Mouse (Mus musculus) heart, postnatal 14 days (tissue): ENCODE measurements at regions not wholly inside any gene's neighbourhood (a gene's known extent, or its start where the extent isn't known, plus 50 kb on each side); places are given as distances from the start of the nearest gene placed in this dataset.
A peak's percentile ranks its signal among the peaks of the same experiment; 100 is the strongest.

Experiments
- DNase-seq, 2 experiments: peaks; one replicate each; pipeline ENCODE4 v3.0.0; 2021 to 2022
- intact Hi-C: fragments of 180-260 bp; cut with DNase I; formaldehyde crosslinking; loops from one replicate; pipeline ENCODE4 v1.15.1; 2025

DNA sequence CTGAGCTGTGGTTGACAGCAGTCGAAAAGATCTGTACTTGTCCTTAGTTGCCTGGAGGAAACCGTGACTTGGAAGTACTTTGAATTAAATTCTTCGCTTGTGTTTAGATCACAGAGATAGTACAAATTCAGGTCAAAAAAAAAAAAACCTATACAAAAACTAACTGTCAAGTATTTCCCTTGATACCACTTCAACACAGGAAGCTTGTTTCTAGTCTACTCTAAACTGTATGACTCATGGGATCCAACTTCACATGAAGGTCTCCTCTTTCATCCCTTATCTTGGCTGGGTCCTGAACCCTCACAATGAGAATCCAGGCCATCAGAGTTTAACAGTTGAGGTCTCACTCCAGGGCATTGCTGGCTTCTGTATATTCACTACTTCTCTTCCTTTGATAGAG, 54.8 kb downstream of the Tmem30b start:
- no peak for DNase-seq
- intact Hi-C loops: no loop called here

DNA sequence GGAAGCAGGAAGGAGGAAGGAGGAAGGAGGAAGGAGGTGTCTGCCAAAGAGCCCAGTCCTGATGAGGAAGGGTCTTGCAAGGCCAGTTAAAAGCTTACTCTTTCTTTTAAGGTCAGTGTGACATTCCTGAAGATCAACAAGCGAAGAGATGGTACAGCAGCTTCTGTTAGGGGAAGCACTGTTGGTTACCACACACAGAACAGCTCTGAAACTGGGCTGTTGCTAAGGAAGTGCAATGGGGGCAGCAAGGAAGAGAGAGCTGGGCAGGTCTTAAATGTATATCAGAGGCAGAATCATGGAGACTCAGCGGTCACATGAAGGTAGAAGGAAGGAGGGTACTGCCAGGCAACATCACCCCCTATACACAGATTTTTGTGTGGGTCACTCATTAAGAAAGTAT, 63.3 kb downstream of the Tmem30b start:
- DNase-seq: no peak
- intact Hi-C loops: no loop called here

DNA sequence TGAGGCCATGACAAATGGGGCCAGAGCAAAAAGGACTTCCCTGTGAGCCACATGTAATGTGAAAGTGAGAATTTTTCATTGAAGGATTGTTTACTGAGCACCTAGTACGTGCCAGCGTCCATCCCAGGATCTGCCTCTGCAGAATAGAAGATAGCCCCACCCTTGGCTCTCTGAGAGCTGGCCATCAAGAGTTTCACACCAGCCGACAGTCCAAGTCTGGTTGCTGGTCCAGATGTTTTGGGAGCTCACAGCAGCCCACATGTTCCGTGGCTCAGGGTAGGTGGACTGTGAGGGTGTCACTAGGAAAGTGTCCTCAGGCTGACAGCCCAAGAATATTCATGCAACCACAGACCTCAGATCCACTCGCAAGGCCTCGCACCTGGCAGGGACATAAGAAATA, 63.9 kb downstream of the Tmem30b start:
- no peak for DNase-seq
- intact Hi-C loops: no loop called here

DNA sequence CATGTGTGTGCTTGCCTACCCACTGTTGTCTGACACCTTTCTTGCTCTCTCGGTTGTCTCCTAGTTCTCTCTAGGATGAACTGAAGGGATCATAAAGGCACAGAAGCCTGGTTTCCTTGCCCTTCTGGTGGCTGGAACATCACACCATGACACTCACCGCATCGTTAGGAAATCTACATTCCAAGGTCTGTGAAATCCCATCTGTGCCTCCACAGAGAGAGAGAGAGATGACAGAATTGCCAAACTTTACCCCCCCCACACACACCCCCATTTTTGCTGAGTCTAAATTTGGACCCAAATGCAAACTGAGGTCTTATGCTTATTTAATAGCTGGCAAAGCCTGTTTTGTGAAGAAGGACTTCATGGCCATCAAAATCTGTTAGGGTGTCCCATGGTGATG, 64.5 kb downstream of the Tmem30b start:
- DNase-seq: no peak
- intact Hi-C loops: no loop called here

DNA sequence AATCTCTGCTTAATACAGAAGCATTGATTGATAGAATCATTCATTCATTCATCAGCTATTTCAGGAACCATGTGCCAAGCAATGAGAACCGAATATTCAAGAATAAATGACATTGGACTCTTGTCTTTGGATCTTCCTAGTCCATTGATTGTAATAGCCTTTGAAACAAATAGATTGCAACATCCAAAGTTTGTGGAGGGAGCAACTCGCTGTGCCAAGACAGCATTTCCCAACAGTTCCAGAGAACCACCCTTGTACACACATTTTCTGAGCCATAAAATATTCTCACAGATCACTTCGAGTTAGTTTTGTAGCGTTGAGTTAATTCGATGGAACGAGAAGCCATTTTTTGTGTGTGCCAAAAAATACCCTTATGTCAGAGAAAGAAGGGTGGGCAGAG, 65.0 kb downstream of the Tmem30b start:
- intact Hi-C loops: no loop called here
- no peak for DNase-seq

DNA sequence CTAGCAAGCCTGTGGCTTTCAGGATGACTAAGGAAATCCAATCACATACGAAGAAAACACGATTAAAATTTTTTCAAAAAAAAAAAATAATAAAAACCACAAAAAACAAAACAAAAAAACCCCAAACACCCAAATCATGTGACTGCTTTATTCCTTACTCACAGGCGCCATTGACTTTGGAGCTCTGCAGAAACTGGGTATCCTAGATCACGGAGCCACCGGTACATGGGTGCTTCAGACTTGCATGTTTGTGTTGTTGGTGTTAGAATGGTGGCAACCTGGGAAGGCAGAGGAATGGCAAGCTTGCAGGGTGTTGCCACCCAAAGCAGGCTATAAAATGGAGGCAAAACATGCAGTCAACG, 65.6 kb downstream of the Tmem30b start:
- intact Hi-C loops: no loop called here
- no peak for DNase-seq

DNA sequence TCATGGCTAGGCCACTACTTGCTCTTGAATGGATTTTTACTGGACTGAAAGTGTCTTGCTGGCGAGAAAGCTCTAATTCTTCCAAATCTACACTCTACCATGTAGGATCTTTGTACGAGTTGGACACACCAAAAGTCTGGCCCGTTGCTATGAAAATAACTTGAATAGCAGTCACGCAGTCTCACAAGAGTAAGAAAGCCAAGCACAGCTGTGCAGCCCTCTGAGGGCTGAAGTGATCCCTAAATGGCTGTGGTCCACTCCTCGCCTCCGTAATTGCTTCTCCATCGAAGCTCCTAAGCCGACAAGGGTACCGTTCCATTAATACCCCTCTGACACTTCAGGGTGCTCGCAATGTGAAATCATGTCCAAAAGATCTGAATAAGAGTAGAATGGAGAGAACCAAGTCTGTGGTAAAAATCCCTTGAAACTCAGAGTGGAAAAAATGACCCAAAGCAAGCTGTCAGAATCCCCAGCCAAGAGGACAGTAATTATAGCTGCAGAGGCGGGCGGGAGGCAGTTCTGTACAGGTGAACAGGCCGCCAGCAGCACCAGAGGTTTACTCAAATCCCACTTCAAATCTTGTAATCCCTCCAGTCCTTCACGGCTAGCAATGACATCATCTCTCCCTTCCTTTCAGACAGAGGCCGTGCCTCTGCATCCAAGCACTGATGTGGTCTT, 66.1 kb downstream of the Tmem30b start:
- no peak for DNase-seq
- intact Hi-C loops: no loop called here

DNA sequence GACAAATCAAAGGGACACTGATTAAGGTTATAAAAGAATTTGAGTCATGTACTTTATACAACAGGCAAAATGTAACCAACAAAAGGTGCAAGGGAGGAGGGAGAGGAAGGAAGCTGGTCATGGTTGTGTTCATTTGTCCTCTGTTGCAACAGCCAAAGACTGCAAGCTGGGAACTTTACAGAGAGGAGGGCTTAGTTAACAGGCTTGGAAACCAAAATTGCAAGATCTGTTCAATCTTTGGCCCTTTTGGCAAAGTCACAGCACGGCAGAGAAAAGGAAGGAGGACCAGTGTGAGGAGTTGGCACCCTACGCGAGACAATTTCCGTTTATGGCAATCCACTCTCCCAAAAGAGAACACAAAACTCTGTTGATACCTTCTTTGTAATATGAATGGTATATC, 67.6 kb downstream of the Tmem30b start:
- intact Hi-C loops: no loop called here

DNA sequence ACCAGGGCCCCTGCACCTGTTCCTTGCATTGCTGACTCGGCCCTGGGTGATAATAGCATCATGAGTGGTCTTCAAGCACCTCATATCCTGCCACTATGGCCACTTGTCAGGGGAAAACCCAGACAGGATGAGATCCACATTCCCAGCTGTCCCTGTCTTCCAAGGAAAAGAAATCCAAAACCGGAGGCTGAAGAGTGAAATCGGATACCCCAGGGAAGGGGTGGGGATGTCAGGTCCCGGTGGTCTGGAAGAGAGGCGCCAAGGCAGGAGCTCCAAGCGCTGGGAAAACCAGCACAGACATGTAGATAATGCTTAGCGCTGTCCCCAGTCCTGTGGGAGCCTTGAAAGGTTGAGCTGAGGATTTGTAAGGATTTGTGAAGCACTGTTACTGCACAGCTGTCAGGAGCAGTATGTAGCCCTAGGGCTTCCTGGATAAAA, 69.8 kb downstream of the Tmem30b start:
- intact Hi-C loops: no loop called here
- DNase-seq: no peak

More for the DNA sequence above, 67.6 kb downstream of the Tmem30b start:
- DNase-seq: no peak

DNA sequence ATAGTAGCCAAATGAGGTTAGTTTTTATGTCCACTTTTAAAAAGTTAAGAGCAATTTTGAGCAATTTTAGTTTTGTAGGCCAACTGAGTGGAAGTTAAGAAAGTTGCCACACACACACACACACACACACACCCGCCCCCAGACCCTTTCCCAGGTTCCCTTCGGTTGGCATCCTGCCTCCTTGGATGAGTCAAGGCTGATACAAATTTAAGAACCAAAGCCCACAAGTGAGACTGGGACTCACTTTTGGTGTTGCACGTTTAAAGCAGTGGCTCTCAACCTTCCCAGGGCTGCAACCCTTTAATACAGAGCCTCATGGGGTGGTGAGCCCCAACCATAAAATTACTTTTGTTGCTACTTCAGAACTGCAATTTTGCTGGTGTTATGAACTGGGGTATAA, 70.4 kb downstream of the Tmem30b start:
- intact Hi-C loops: no loop called here
- no peak for DNase-seq

DNA sequence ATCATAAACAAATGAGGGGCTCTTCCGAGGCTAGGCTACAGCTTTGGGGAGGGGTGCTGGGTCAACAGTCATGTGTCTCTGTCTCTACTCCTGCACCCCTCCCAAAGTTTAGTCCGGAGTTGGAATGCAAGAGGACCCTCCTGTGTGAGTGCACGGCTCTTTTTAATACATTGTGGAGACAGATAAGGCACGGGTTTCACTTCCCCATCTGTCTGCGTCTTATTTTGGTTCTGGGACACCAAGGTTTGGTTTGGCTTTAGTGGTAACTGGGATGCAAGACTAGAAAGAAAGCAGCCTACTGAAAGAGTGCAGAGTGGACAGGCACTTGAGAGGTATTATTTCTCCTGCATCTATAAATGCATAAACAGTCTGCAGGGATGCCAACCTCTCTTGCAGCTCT, 71.2 kb downstream of the Tmem30b start:
- no peak for DNase-seq
- intact Hi-C loops: no loop called here

DNA sequence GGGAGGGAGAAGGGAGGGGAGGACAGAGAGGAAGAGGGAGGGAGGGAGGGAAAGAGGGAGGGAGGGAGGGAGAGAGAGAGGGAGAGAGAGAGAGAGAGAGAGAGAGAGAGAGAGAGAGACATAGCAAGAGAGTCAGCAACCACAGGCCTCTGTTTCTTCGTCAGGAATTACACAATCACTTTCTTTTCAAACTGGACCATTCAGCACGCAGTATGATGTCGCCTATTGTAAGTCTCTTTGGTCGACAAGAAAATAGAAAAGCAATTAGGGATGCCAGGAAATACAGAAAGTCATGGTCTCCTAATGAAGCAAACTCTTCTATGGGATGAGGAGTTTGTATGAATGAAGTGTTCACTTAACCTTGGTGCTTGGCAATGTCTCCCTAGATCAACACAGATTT, 73.1 kb downstream of the Tmem30b start:
- intact Hi-C loops: no loop called here
- no peak for DNase-seq

DNA sequence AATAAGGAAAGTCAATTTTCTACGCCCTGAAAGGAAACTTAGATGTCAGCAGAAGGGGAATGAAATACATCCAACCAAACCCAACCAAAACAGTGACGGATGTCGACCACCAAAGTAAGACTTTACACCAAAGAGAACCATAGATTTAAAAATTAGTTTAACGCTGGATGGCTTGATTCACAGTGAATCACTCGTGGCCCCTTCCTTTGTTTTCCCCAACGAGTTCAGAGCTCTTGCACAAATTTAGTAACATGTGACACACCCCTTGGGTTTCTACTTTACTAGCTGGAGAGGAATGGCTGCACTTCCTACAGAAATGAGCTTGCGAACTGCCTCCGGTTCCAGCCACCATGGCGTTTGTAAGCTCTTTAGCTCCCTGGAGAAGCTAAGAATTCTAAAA, 74.2 kb downstream of the Tmem30b start:
- intact Hi-C loops: no loop called here
- no peak for DNase-seq

DNA sequence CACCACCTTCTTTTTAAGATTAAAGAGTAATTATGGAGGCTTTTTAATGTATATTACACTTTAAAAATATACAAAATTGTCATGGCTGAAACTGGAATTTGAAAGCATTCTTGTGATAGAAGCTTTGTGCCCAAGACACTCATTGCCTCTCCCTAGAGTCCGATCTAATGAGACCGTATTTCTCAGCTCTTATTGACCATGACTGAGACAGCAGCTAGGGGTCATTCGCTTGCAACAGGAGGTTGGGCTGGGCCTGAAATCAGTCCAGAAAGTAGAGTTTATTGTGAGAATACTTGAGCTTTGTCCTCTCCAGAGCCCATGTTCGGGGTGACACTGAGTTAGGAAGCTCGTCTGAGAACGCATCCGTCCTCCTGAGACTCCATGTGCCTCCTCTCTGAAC, 79.7 kb downstream of the Tmem30b start:
- intact Hi-C loops: no loop called here
- no peak for DNase-seq

DNA sequence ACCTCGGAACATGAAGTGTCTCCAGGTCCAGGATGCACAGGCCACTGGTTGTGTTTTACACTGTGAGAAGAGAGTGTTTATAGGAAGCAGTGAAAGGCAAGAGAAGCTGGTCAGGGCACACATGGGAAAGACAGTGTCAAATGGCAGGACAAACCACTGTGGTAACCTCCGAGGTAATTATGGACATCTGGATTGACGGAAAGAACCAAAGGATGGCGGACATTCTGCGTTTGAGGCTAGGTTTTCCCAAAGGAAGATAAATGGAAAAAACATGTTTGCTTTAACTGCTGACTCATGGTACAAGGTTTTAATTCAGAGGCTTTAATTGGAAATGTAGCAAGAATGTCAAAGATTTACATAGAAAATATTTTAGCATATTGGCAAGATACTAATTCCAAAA, 80.2 kb downstream of the Tmem30b start:
- DNase-seq: no peak
- intact Hi-C loops: no loop called here

DNA sequence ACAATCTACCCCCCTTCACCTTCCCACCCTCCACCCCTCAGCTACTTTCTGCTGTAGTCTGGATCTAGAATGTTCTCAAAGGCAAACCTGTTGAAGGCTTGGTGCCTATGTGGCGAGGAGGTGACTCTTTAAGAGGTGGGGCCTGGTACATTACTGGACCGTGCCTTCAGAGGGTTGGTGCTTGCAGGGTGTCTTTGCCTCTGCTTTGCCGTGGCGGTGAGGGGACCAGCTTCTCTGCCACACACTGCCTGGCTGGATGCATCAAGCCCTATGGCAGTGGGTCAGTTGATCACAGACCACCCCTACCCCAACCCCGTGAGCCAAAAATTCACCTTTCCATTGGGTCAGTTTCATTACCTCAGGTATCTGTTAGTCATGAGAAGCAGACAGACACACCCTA, 81.9 kb downstream of the Tmem30b start:
- no peak for DNase-seq
- intact Hi-C loops: no loop called here

DNA sequence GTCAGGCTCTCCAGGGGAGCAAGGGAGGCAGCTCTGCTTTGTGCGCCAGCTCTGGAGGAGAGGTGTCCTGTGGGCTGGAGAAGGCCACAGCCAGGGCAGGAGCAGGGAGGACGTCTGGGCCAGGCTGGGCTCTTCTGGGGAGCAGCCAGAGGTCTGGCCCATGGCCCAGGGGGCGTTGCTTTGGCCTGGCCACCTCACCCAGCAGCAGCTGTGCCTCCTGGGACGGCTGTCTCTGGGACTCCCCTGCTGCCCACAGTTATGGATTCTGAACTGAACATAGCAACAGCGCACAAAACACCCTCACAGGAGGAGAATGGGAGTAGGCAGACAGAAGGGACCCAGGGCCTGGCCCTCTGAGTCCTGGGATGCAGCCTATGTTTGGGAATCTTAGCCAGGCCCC, 84.1 kb downstream of the Tmem30b start:
- peak; percentile 72 to 83 for DNase-seq
- intact Hi-C loops: no loop called here

DNA sequence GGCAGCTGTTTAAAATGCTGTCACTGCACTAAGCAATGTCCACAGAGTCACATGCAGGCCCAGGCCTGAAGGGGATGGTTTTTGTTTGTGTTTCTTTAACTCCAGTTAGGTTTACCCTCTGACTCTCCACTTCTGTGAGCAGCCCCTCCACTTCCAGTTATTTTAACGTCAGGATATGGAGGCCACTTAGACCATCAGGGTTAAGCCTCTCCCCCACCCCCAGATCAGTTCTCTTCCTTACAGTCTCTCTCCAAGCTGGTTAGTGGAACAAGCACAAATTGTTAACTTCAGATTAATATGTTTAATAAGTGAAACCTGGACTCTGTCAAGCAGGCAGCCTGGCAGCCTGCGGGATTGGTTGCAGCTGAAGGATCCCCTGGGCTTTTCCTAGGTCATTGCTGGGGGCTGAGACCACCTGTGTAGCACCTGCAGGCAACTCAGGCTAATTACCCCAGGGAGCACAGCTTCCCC, 85.9 kb downstream of the Tmem30b start:
- intact Hi-C loops: no loop called here
- no peak for DNase-seq

DNA sequence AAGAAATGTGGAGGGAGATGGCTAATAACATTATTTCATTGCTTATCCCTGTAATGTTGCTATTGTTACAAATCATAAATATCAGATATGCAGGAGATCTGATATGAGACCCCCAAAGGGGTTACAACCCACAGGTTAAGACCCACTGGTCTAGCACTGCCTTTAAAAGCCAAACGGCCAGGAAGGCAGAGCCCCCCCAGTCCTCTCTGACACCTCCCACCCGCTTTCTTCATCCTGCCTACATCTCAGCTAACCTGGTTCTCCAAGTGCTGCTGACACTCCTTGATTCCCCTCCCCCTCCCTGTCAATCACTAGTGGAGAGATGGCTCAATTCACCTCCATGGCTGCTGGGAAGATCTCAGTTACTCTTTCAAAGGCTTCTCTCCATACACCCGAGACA, 94.9 kb downstream of the Tmem30b start:
- intact Hi-C loops: loop anchor here (5.0 kb wide), 3 partner anchors 66 to 429 kb away; no protein-coding TSS in a partner anchor

DNA sequence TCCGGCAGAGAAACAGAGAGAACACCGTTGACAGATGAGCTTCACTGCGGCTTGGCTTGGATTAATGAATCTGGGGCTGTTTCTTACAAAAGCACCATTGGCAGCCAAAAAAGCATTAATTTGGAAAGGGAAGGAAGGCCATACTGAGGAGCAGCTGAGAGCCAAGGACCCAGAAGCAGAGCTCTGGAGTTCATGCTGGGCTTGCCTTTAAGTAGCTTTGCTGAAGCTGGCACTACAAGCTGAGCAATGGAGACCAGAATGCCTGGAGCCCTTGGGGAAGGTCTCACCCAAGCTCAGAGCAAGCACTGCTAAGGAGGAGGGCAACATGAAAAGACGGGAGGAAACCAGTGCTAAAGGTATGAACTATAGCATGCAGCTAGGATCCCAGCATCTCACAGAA, 95.7 kb downstream of the Tmem30b start:
- no peak for DNase-seq
- intact Hi-C loops: loop anchor here (5.0 kb wide), 3 partner anchors 67 to 428 kb away; no protein-coding TSS in a partner anchor

More for the DNA sequence above, 94.9 kb downstream of the Tmem30b start:
- DNase-seq: no peak

DNA sequence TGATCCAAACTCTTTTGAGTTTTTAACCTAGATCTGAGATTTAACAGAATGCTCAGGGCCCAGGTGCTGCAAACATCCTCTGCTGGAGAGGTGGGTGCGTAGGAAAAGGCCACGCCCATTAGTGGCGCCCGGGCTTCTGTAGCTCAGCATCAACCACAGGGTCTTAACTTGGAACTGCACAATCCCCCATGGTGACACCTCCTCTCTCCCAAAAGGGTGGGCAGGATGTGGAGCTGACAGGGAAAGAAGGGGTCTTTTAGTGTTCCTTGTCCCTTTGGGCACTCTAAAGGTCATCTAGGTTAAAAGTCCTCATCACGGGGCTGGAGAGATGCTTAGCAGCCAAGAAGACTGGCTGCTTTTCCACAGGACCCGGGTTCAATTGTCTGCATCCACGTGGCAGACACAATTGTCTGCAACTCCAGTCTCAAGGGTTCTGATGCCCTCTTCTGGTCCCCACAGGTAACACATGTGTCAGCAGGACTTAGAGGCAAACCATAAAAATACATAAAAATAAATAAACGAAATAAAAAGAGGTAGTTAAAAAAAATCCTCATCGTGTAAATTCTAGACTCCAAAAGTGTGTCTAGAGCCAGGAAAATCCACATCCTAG, 96.2 kb downstream of the Tmem30b start:
- DNase-seq: peak; percentile 24 to 51
- intact Hi-C loops: loop anchor here (5.0 kb wide), 3 partner anchors 67 to 428 kb away; no protein-coding TSS in a partner anchor

DNA sequence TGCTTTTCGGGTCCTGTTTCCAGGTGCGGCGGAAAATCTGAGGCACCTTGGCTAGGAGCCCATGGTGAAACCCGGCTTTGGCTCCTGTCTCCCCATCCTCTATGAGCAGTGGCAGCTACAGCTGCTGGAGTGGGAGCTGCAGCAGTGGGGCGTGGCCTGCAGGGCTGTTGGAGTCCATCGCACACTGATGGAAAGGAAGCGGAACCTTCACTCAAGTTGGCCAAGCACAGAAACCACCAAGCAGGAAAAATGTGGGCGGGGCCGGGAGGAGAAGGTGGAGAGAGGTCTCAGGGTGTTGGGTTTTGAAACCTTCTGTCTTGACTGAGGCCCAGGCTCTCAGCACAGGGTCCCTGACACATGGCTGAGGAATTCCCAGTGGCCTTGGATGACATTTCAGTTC, 97.1 kb downstream of the Tmem30b start:
- intact Hi-C loops: no loop called here
- peak; percentile 23 to 34 for DNase-seq
